Mouse (Mus musculus): Measurements from ENCODE around the gene Smarcd2. TPM values are rescaled to one million over a fixed set of nuclear protein-coding genes. Genes with fewer than 3 reads are reported as not detected.
"Not testable (repeated sequence)": the region's sequence is repeated elsewhere in the genome, so short reads cannot be mapped to it uniquely, and the experiment has no call there.

Smarcd2 gene
- total and polyA plus RNA-seq, 2 experiments from 2014 or later: 10.7 to 43.0 TPM

DNA sequence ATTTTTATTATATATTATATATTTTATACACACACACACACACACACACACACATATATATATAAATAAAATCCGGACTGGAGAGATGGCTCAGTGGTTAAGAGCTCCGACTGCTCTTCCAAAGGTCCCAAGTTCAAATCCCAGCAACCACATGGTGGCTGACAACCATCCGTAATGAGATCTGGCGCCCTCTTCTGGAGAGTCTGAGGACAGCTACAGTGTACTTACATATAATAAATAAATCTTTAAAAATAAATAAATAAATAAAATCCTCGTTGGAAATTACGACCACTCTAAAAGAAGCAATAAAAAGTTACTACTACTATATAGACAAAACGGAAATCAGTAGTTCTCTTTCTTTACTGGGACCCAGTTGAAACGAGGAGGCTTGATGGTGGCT lies 38.8 kb downstream of the Smarcd2 start:
- H3K27me3 ChIP-seq (ENCODE audit: control insufficient read depth, insufficient read depth, low read length); H3K9ac ChIP-seq (replicated peaks; ENCODE audit: low read depth, low read length); H3K4me3 ChIP-seq (ENCODE audit: low read depth, low read length); ATAC-seq (ENCODE audit: insufficient read depth, low read depth); H3K4me2 ChIP-seq (ENCODE audit: low read depth, low read length); H3K9me3 ChIP-seq (replicated peaks; ENCODE audit: control insufficient read depth, low read length); DNase-seq (ENCODE audit: low spot score); H3K4me1 ChIP-seq (ENCODE audit: control insufficient read depth, insufficient read depth); H3K27ac ChIP-seq (ENCODE audit: low read depth): not testable (repeated sequence)
- peaks cover 77% of the 10 kb centered on the region for H3K36me3 ChIP-seq (replicated peaks; ENCODE audit: control insufficient read depth, insufficient read depth, low read length)
- 83% methylated on average over 8 of the region's 8 CpGs for WGBS
- 0 out of 2 replicates have a peak, but pooled peaks have one; percentile 8 for TF ChIP-seq CTCF (IDR thresholded peaks at IDR 0.05; ENCODE audit: low read depth)

GRCm38 (mm10) chr11:106220603-106221002 lies 52.2 kb downstream of the Smarcd2 start:
- no peak overlapping the region for H3K9ac ChIP-seq (replicated peaks; ENCODE audit: low read depth, low read length)
- no peak overlapping the region for H3K4me2 ChIP-seq (ENCODE audit: low read depth, low read length)
- H3K4me1 ChIP-seq (ENCODE audit: control insufficient read depth, insufficient read depth): peaks cover 14% of the 10 kb centered on the region
- TF ChIP-seq CTCF (IDR thresholded peaks at IDR 0.05; ENCODE audit: low read depth) (no peak), EP300 (IDR thresholded peaks at IDR 0.05; ENCODE audit: low read depth) (no peak)
- DNase-seq (ENCODE audit: low spot score) (no peak), ATAC-seq (ENCODE audit: insufficient read depth, low read depth) (no peak)
- no peak overlapping the region for H3K4me3 ChIP-seq (ENCODE audit: low read depth, low read length)
- H3K27me3 ChIP-seq (ENCODE audit: control insufficient read depth, insufficient read depth, low read length): no peaks in the 10 kb centered on the region
- H3K27ac ChIP-seq (ENCODE audit: low read depth): no peak overlapping the region
- WGBS: 84% methylated on average over 3 of the region's 3 CpGs
- H3K9me3 ChIP-seq (replicated peaks; ENCODE audit: control insufficient read depth, low read length): no peaks in the 10 kb centered on the region
- H3K36me3 ChIP-seq (replicated peaks; ENCODE audit: control insufficient read depth, insufficient read depth, low read length): peaks cover 18% of the 10 kb centered on the region

GRCm38 (mm10) chr11:106216730-106217490 lies 55.9 kb downstream of the Smarcd2 start, which contains the start of gene Ddx42:
Gene Ddx42 (plus strand): TSS chr11:106216926.
- peak within 1 kb of the TSS; percentile 94 for H3K9ac ChIP-seq (replicated peaks; ENCODE audit: low read depth, low read length)
- H3K9me3 ChIP-seq (replicated peaks; ENCODE audit: control insufficient read depth, low read length): no peaks in the 10 kb centered on the region
- peak within 1 kb of the TSS; percentile 97 for H3K27ac ChIP-seq (ENCODE audit: low read depth)
- H3K27me3 ChIP-seq (ENCODE audit: control insufficient read depth, insufficient read depth, low read length): no peaks in the 10 kb centered on the region
- DNase-seq (ENCODE audit: low spot score) (peak; percentile 93), ATAC-seq (ENCODE audit: insufficient read depth, low read depth) (peak; percentile 90)
- no peak for TF ChIP-seq CTCF (IDR thresholded peaks at IDR 0.05; ENCODE audit: low read depth)
- TF ChIP-seq EP300 (IDR thresholded peaks at IDR 0.05; ENCODE audit: low read depth): peak; percentile 39
- H3K4me1 ChIP-seq (ENCODE audit: control insufficient read depth, insufficient read depth): peaks cover 34% of the 10 kb centered on the region
- peak within 1 kb of the TSS; percentile 99 for H3K4me3 ChIP-seq (ENCODE audit: low read depth, low read length)
- WGBS: under 1% methylated on average over 70 of the region's 70 CpGs
- H3K4me2 ChIP-seq (ENCODE audit: low read depth, low read length): peak within 1 kb of the TSS; percentile 84
- H3K36me3 ChIP-seq (replicated peaks; ENCODE audit: control insufficient read depth, insufficient read depth, low read length): peaks cover 4% of the 10 kb centered on the region

- H3K9ac ChIP-seq (replicated peaks; ENCODE audit: low read depth, low read length): peak within 1 kb of the TSS; percentile 94
- ATAC-seq (ENCODE audit: insufficient read depth, low read depth): peak; percentile 95
- H3K27me3 ChIP-seq (ENCODE audit: control insufficient read depth, insufficient read depth, low read length): no peaks in the 10 kb centered on the region
- H3K4me2 ChIP-seq (ENCODE audit: low read depth, low read length): peak within 1 kb of the TSS; percentile 84
- H3K27ac ChIP-seq (ENCODE audit: low read depth): peak within 1 kb of the TSS; percentile 97
- peaks cover 12% of the 10 kb centered on the region for H3K36me3 ChIP-seq (replicated peaks; ENCODE audit: control insufficient read depth, insufficient read depth, low read length)
- TF ChIP-seq CTCF (IDR thresholded peaks at IDR 0.05; ENCODE audit: low read depth): no peak
- peak; percentile 96 for TF ChIP-seq EP300 (IDR thresholded peaks at IDR 0.05; ENCODE audit: low read depth)
- WGBS: under 1% methylated on average over 46 of the region's 46 CpGs
- no peaks in the 10 kb centered on the region for H3K9me3 ChIP-seq (replicated peaks; ENCODE audit: control insufficient read depth, low read length)
- peak within 1 kb of the TSS; percentile 99 for H3K4me3 ChIP-seq (ENCODE audit: low read depth, low read length)
- H3K4me1 ChIP-seq (ENCODE audit: control insufficient read depth, insufficient read depth): peaks cover 34% of the 10 kb centered on the region
- DNase-seq (ENCODE audit: low spot score): peak; percentile 99
These were observed 56.6 kb downstream of the Smarcd2 start, which contains the start of gene Ccdc47 for GRCm38 (mm10) chr11:106215927-106216729. Gene Ccdc47 (minus strand): TSS chr11:106216344.

GRCm38 (mm10) chr11:106215450-106215859 lies 57.3 kb downstream of the Smarcd2 start:
- Histone ChIP-seq H3K36me3 (replicated peaks; ENCODE audit: control insufficient read depth, insufficient read depth, low read length) (peaks cover 18% of the 10 kb centered on the region), H3K4me3 (ENCODE audit: low read depth, low read length) (peak overlapping the region; percentile 99), H3K9ac (replicated peaks; ENCODE audit: low read depth, low read length) (peak overlapping the region; percentile 84), H3K27me3 (ENCODE audit: control insufficient read depth, insufficient read depth, low read length) (no peaks in the 10 kb centered on the region), H3K4me2 (ENCODE audit: low read depth, low read length) (peak overlapping the region; percentile 77), H3K4me1 (ENCODE audit: control insufficient read depth, insufficient read depth) (peaks cover 34% of the 10 kb centered on the region), H3K9me3 (replicated peaks; ENCODE audit: control insufficient read depth, low read length) (no peaks in the 10 kb centered on the region), H3K27ac (ENCODE audit: low read depth) (peak overlapping the region; percentile 97)
- TF ChIP-seq EP300 (IDR thresholded peaks at IDR 0.05; ENCODE audit: low read depth) (no peak), CTCF (IDR thresholded peaks at IDR 0.05; ENCODE audit: low read depth) (no peak)
- ATAC-seq (ENCODE audit: insufficient read depth, low read depth) (no peak), DNase-seq (ENCODE audit: low spot score) (no peak)
- 17% methylated on average over 7 of the region's 7 CpGs for WGBS
